Mouse (Mus musculus) spleen, adult 10 weeks (tissue): ENCODE measurements around the gene Card14. TPM values are rescaled to one million over a fixed set of nuclear protein-coding genes. Genes with fewer than 3 reads are reported as not detected.

Experiments used
- polyA plus RNA-seq: library from polyadenylated mRNA; stranded (reverse); fragments of 350-450 nt; fragmentation: Illumina TruSeq; extraction: RNeasy Lipid Tissue Mini Kit (QIAGEN cat#74804); gene quantifications from one replicate; pipeline ENCODE4 v1.2.3, GENCODE M21; 2015; ENCODE audit warnings: low replicate concordance; ENCODE audit not compliant: insufficient read depth

Card14 gene
- not detected for polyA plus RNA-seq

GRCm38 (mm10) chr11:119307658-119307867 is at the start of gene Card14:
Gene Card14 (plus strand): TSS chr11:119307768.

GRCm38 (mm10) chr11:119267768-119268556 is 39.6 kb upstream of the Card14 start, which contains the start of gene Gaa:
Gene Gaa (plus strand): TSS chr11:119267887.

GRCm38 (mm10) chr11:119299391-119300245 is 8.0 kb upstream of the Card14 start, which contains the start of gene Eif4a3:
Gene Eif4a3 (minus strand): TSS chr11:119300089.

GRCm38 (mm10) chr11:119355443-119356385 is 48.1 kb downstream of the Card14 start, which contains the start of the genes Sgsh and Slc26a11:
Gene Sgsh (minus strand): TSS chr11:119355536.
Gene Slc26a11 (plus strand): TSS chr11:119355557.

GRCm38 (mm10) chr11:119392800-119393482 is 85.4 kb downstream of the Card14 start, which contains the start of gene Rnf213:
Gene Rnf213 (plus strand): TSS chr11:119393100.

Other genes with a start within 250 kb of the Card14 start
- gene Cbx4, start 221.5 kb upstream of the Card14 start, polyA plus RNA-seq: 7.3 TPM
- 3.3 TPM for gene Tbc1d16, start 79.3 kb upstream of the Card14 start, polyA plus RNA-seq
- gene Ccdc40, start 79.2 kb upstream of the Card14 start, polyA plus RNA-seq: 0.43 TPM
- 8.7 TPM for gene Gaa, start 39.9 kb upstream of the Card14 start, polyA plus RNA-seq
- 157 TPM for gene Eif4a3, start 7.7 kb upstream of the Card14 start, polyA plus RNA-seq
- 12.0 TPM for gene Sgsh, start 47.8 kb downstream of the Card14 start, polyA plus RNA-seq
- 12.1 TPM for gene Slc26a11, start 47.8 kb downstream of the Card14 start, polyA plus RNA-seq
- gene Rnf213, start 85.3 kb downstream of the Card14 start, polyA plus RNA-seq: 182 TPM
- gene Endov, start 183.6 kb downstream of the Card14 start, polyA plus RNA-seq: 7.0 TPM
- 0.06 TPM for gene Nptx1, start 240.0 kb downstream of the Card14 start, polyA plus RNA-seq